Mouse (Mus musculus) forelimb bud, embryonic 11.5 days (tissue): ENCODE measurements around the gene Kcnk10.
A peak's percentile ranks its signal among the peaks of the same experiment; 100 is the strongest.
"Not testable (repeated sequence)": the region's sequence is repeated elsewhere in the genome, so short reads cannot be mapped to it uniquely, and the experiment has no call there.

Experiments
- DNase-seq: peaks from one replicate; pipeline ENCODE4 v3.0.0-alpha.2; 2012; ENCODE audit warnings: low read depth, low spot score

Gene Kcnk10

GRCm38 (mm10) chr12:98577861-98578360 is at the start of gene Kcnk10:
TSS of gene Kcnk10 (minus strand) at chr12:98578310.
- peak; percentile 26 for DNase-seq

GRCm38 (mm10) chr12:98627392-98628259 is 49.5 kb upstream of the Kcnk10 start, which contains the start of gene Spata7:
TSS of gene Spata7 (plus strand) at chr12:98628157.
- DNase-seq: peak; percentile 87

GRCm38 (mm10) chr12:98623266-98623665 is 45.2 kb upstream of the Kcnk10 start:
- not testable (repeated sequence) for DNase-seq

GRCm38 (mm10) chr12:98620922-98621321 is 42.8 kb upstream of the Kcnk10 start:
- not testable (repeated sequence) for DNase-seq

- no peak for DNase-seq
Observed at GRCm38 (mm10) chr12:98619496-98619895, 41.4 kb upstream of the Kcnk10 start.

- DNase-seq: no peak
Observed at GRCm38 (mm10) chr12:98615746-98616145, 37.6 kb upstream of the Kcnk10 start.

- no peak for DNase-seq
Observed at GRCm38 (mm10) chr12:98614910-98615508, 36.9 kb upstream of the Kcnk10 start.

- DNase-seq: no peak
Observed at GRCm38 (mm10) chr12:98610341-98610740, 32.2 kb upstream of the Kcnk10 start.

GRCm38 (mm10) chr12:98606595-98607290 is 28.6 kb upstream of the Kcnk10 start:
- DNase-seq: no peak

GRCm38 (mm10) chr12:98605264-98605663 is 27.2 kb upstream of the Kcnk10 start:
- DNase-seq: no peak

- no peak for DNase-seq
Observed at GRCm38 (mm10) chr12:98602114-98602513, 24.0 kb upstream of the Kcnk10 start.

- DNase-seq: no peak
Observed at GRCm38 (mm10) chr12:98600861-98601260, 22.8 kb upstream of the Kcnk10 start.

GRCm38 (mm10) chr12:98591016-98591415 is 12.9 kb upstream of the Kcnk10 start:
- no peak for DNase-seq

- peak; percentile 57 for DNase-seq
Observed at GRCm38 (mm10) chr12:98588573-98588972, 10.5 kb upstream of the Kcnk10 start.

GRCm38 (mm10) chr12:98585302-98585701 is 7.2 kb upstream of the Kcnk10 start:
- DNase-seq: no peak

GRCm38 (mm10) chr12:98575942-98576550 is 2.1 kb downstream of the Kcnk10 start:
- DNase-seq: no peak

- no peak for DNase-seq
Observed at GRCm38 (mm10) chr12:98575195-98575887, 2.8 kb downstream of the Kcnk10 start.

GRCm38 (mm10) chr12:98574353-98575194 is 3.5 kb downstream of the Kcnk10 start:
- DNase-seq: peak; percentile 24

- DNase-seq: no peak
Observed at GRCm38 (mm10) chr12:98573317-98574270, 4.5 kb downstream of the Kcnk10 start.
